Mouse (Mus musculus): ENCODE measurements around the gene Fastkd2. TPM values are rescaled to one million over a fixed set of nuclear protein-coding genes. Genes with fewer than 3 reads are reported as not detected.
A peak's percentile ranks its signal among the peaks of the same experiment; 100 is the strongest.

The Fastkd2 gene
- total and polyA plus RNA-seq, 2 experiments from 2014 or later, result 12.7 to 24.2 TPM

- no peak for ATAC-seq (ENCODE audit: low FRiP score)
Measured at GRCm38 (mm10) chr1:63729796-63730195, 618 bp upstream of the Fastkd2 start.

GRCm38 (mm10) chr1:63756005-63756404 is 25.6 kb downstream of the Fastkd2 start:
- no peak for ATAC-seq (ENCODE audit: low FRiP score)
- no peaks in the 10 kb centered on the region for H3K4me1 ChIP-seq (ENCODE audit: insufficient read depth, low read length)
- no peak overlapping the region for H3K27ac ChIP-seq (ENCODE audit: low read depth, low read length)
- no peak overlapping the region for H3K4me3 ChIP-seq (ENCODE audit: low read depth, low read length)
- H3K9me3 ChIP-seq (ENCODE audit: low read length), result no peaks in the 10 kb centered on the region
- peaks cover 8% of the 10 kb centered on the region; the same call in 1 of the 2 replicates for H3K36me3 ChIP-seq (ENCODE audit: insufficient read depth, low read length)
- TF ChIP-seq CTCF (IDR thresholded peaks at IDR 0.05), result no peak
- no peaks in the 10 kb centered on the region for H3K27me3 ChIP-seq (ENCODE audit: insufficient read depth, low read length)
- no peak overlapping the region for H3K9ac ChIP-seq (replicated peaks; ENCODE audit: low read length, poor library complexity, severe bottlenecking)
- DNase-seq (ENCODE audit: low spot score), result no peak
- 51% methylated on average over 2 of the region's 2 CpGs for WGBS
- no peak overlapping the region for H3K4me2 ChIP-seq (ENCODE audit: low read depth, low read length, poor library complexity, severe bottlenecking)

More at GRCm38 (mm10) chr1:63729796-63730195, 618 bp upstream of the Fastkd2 start:
- no peak for TF ChIP-seq CTCF (IDR thresholded peaks at IDR 0.05)
- Histone ChIP-seq H3K4me3 (ENCODE audit: low read depth, low read length) (peak overlapping the region; percentile 65), H3K9me3 (ENCODE audit: low read length) (no peaks in the 10 kb centered on the region), H3K36me3 (ENCODE audit: insufficient read depth, low read length) (no peaks in the 10 kb centered on the region), H3K4me1 (ENCODE audit: insufficient read depth, low read length) (peaks cover 18% of the 10 kb centered on the region; the same call in 1 of the 2 replicates), H3K27ac (ENCODE audit: low read depth, low read length) (no peak overlapping the region; the same call in 1 of the 2 replicates), H3K4me2 (ENCODE audit: low read depth, low read length, poor library complexity, severe bottlenecking) (peak overlapping the region; percentile 47), H3K9ac (replicated peaks; ENCODE audit: low read length, poor library complexity, severe bottlenecking) (no peak overlapping the region), H3K27me3 (ENCODE audit: insufficient read depth, low read length) (no peaks in the 10 kb centered on the region)
- WGBS, result 41% methylated on average over 8 of the region's 8 CpGs
- no peak for DNase-seq (ENCODE audit: low spot score)

DNA sequence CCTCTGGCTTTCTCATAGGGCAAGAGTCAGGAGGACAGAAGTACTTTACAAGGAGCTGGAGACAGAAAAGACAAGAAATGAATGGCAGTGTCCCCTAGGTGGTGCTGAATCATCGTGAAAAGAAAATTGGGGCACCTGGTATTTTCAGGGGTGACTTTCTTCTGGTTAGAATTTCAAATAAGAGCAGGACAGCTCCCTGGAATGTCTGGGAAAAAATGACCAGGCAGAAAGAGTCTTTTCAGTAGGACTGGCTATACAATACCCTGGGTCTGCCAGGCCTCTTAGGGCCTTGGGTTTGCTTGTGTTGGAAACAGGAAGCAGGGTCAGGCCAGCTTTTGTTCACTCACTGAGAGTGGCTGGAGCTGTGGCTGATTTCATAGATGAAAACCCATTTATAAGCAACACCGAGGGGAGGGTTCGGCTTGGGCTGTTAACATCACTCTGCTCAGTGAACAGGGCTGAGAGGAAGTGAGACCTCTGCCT is 32.8 kb downstream of the Fastkd2 start:
- Histone ChIP-seq H3K27me3 (ENCODE audit: insufficient read depth, low read length) (no peaks in the 10 kb centered on the region), H3K4me2 (ENCODE audit: low read depth, low read length, poor library complexity, severe bottlenecking) (no peak overlapping the region), H3K27ac (ENCODE audit: low read depth, low read length) (peak overlapping the region; percentile 70), H3K9me3 (ENCODE audit: low read length) (no peaks in the 10 kb centered on the region), H3K4me3 (ENCODE audit: low read depth, low read length) (no peak overlapping the region), H3K4me1 (ENCODE audit: insufficient read depth, low read length) (peaks cover 11% of the 10 kb centered on the region), H3K36me3 (ENCODE audit: insufficient read depth, low read length) (no peaks in the 10 kb centered on the region), H3K9ac (replicated peaks; ENCODE audit: low read length, poor library complexity, severe bottlenecking) (no peak overlapping the region)
- ATAC-seq (ENCODE audit: low FRiP score) (peak; percentile 74), DNase-seq (ENCODE audit: low spot score) (peak; percentile 87)
- WGBS, result 4% methylated on average over 3 of the region's 3 CpGs
- TF ChIP-seq CTCF (IDR thresholded peaks at IDR 0.05), result peak; percentile 86

- 15% methylated on average over 7 of the region's 7 CpGs for WGBS
Measured at GRCm38 (mm10) chr1:63763881-63764386, 33.5 kb downstream of the Fastkd2 start.

GRCm38 (mm10) chr1:63764395-63764794 is 34.0 kb downstream of the Fastkd2 start:
- H3K27me3 ChIP-seq (ENCODE audit: insufficient read depth, low read length), result no peaks in the 10 kb centered on the region
- H3K4me1 ChIP-seq (ENCODE audit: insufficient read depth, low read length), result peaks cover 11% of the 10 kb centered on the region
- H3K9me3 ChIP-seq (ENCODE audit: low read length), result no peaks in the 10 kb centered on the region
- peak; percentile 34 for DNase-seq (ENCODE audit: low spot score)
- 0 out of 2 replicates have a peak overlapping the region, but pooled peaks have one; percentile 2 for H3K4me2 ChIP-seq (ENCODE audit: low read depth, low read length, poor library complexity, severe bottlenecking)
- H3K9ac ChIP-seq (replicated peaks; ENCODE audit: low read length, poor library complexity, severe bottlenecking), result no peak overlapping the region
- no peak overlapping the region for H3K4me3 ChIP-seq (ENCODE audit: low read depth, low read length)
- WGBS, result 41% methylated on average over 7 of the region's 7 CpGs
- no peaks in the 10 kb centered on the region for H3K36me3 ChIP-seq (ENCODE audit: insufficient read depth, low read length)
- H3K27ac ChIP-seq (ENCODE audit: low read depth, low read length), result peak overlapping the region; percentile 70
- no peak for TF ChIP-seq CTCF (IDR thresholded peaks at IDR 0.05)
- no peak for ATAC-seq (ENCODE audit: low FRiP score)

More at GRCm38 (mm10) chr1:63763881-63764386, 33.5 kb downstream of the Fastkd2 start:
- DNase-seq (ENCODE audit: low spot score) (peak; percentile 76), ATAC-seq (ENCODE audit: low FRiP score) (peak; percentile 36)
- Histone ChIP-seq H3K4me1 (ENCODE audit: insufficient read depth, low read length) (peaks cover 11% of the 10 kb centered on the region), H3K27me3 (ENCODE audit: insufficient read depth, low read length) (no peaks in the 10 kb centered on the region), H3K9me3 (ENCODE audit: low read length) (no peaks in the 10 kb centered on the region), H3K4me3 (ENCODE audit: low read depth, low read length) (no peak overlapping the region), H3K27ac (ENCODE audit: low read depth, low read length) (peak overlapping the region; percentile 70), H3K9ac (replicated peaks; ENCODE audit: low read length, poor library complexity, severe bottlenecking) (no peak overlapping the region), H3K36me3 (ENCODE audit: insufficient read depth, low read length) (no peaks in the 10 kb centered on the region), H3K4me2 (ENCODE audit: low read depth, low read length, poor library complexity, severe bottlenecking) (0 out of 2 replicates have a peak overlapping the region, but pooled peaks have one; percentile 2)
- TF ChIP-seq CTCF (IDR thresholded peaks at IDR 0.05), result no peak

DNA sequence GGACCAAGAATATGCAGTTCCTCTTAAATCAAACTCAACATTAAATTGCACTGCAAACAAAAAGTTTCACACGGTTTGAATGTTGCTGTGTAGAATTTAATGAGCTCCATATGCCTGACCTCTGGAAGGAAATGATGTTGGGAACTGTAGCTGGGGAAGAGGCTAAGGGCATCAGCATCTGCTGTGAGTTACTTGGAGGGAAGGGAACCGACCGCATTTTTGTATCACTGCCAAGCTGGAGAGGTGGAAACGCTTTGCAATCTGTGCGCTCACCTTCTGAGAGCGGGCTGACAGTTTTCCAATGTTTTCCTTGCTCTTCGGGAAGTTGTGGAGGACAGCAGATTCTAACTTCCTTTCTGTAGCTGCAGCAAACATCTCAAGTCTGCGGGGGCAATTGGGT is 37.7 kb downstream of the Fastkd2 start:
- Histone ChIP-seq H3K27me3 (ENCODE audit: insufficient read depth, low read length) (no peaks in the 10 kb centered on the region), H3K9ac (replicated peaks; ENCODE audit: low read length, poor library complexity, severe bottlenecking) (no peak overlapping the region), H3K4me2 (ENCODE audit: low read depth, low read length, poor library complexity, severe bottlenecking) (no peak overlapping the region), H3K4me3 (ENCODE audit: low read depth, low read length) (no peak overlapping the region), H3K4me1 (ENCODE audit: insufficient read depth, low read length) (peaks cover 11% of the 10 kb centered on the region), H3K9me3 (ENCODE audit: low read length) (no peaks in the 10 kb centered on the region), H3K36me3 (ENCODE audit: insufficient read depth, low read length) (no peaks in the 10 kb centered on the region), H3K27ac (ENCODE audit: low read depth, low read length) (no peak overlapping the region)
- DNase-seq (ENCODE audit: low spot score), result peak; percentile 42
- ATAC-seq (ENCODE audit: low FRiP score), result no peak
- TF ChIP-seq CTCF (IDR thresholded peaks at IDR 0.05), result no peak
- WGBS, result 80% methylated on average over 8 of the region's 8 CpGs

Data from midbrain, postnatal 0 days (tissue).